Mouse (Mus musculus): Measurements from ENCODE around the gene Col16a1. TPM values are rescaled to one million over a fixed set of nuclear protein-coding genes. Genes with fewer than 3 reads are reported as not detected.

Col16a1 gene
- total and polyA plus RNA-seq, 3 experiments, result 0.25 to 0.50 TPM; not detected in 1

DNA sequence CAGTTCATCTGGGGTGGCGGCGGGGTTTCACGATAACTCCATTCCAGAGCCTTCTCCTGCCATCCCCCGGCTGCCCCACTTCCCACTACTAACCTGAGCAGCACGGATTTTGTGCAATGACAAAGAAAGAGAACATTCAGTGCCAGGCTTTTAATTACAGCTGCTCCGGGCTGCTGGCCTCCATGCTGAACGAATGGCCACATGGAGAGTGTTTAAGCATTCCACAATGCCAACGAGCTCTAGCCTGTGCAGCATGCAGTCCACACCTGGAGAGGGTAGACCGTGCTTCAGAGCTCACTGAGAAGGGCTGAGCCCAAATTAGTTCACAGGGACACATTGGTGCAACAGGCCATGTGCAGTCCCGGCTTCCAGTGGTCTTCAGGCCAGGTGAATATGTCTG is 82.4 kb downstream of the Col16a1 start:
- Histone ChIP-seq H3K4me1 (ENCODE audit: control insufficient read depth in 1 of 2, insufficient read depth in 2 of 2, low read length in 2 of 2) (peaks cover 0 to 13% of the 10 kb centered on the region in 2 experiments; a peak in 2 of 4 replicates), H3K9ac (ENCODE audit: control insufficient read depth, low read depth, low read length, poor library complexity, severe bottlenecking) (no peak overlapping the region), H3K79me2 (ENCODE audit: control insufficient read depth, insufficient read depth, low read length, poor library complexity) (no peaks in the 10 kb centered on the region)

GRCm38 (mm10) chr4:130130641-130131350 is 83.2 kb downstream of the Col16a1 start:
- H3K27me3 ChIP-seq (ENCODE audit: control insufficient read depth in 1 of 2, insufficient read depth in 2 of 2, low read length in 2 of 2), result no peaks in the 10 kb centered on the region
- TF ChIP-seq USF2 (IDR thresholded peaks at IDR 0.05; ENCODE audit: borderline replicate concordance in 1 of 2, insufficient read depth in 1 of 2, low read depth in 1 of 2, low read length in 2 of 2) (no peak), MYC (IDR thresholded peaks at IDR 0.05; ENCODE audit: low read depth, low read length) (no peak), POLR2A (IDR thresholded peaks at IDR 0.05; ENCODE audit: control insufficient read depth in 1 of 2, insufficient read depth in 1 of 2, low read depth in 1 of 2, low read length in 2 of 2, poor library complexity in 1 of 2) (no peak), ZNF384 (IDR thresholded peaks at IDR 0.05; ENCODE audit: low read depth, low read length) (no peak), BHLHE40 (IDR thresholded peaks at IDR 0.05; ENCODE audit: borderline replicate concordance, low read depth, low read length) (no peak), E2F4 (IDR thresholded peaks at IDR 0.05; ENCODE audit: borderline replicate concordance, low read depth, low read length) (no peak), TAL1 (IDR thresholded peaks at IDR 0.05; ENCODE audit: low read length) (no peak), TCF12 (IDR thresholded peaks at IDR 0.05; ENCODE audit: low read depth, low read length) (no peak), ETS1 (IDR thresholded peaks at IDR 0.05; ENCODE audit: low read depth, low read length) (no peak), ZMIZ1 (IDR thresholded peaks at IDR 0.05; ENCODE audit: low read depth, low read length) (no peak), GABPA (IDR thresholded peaks at IDR 0.05; ENCODE audit: low read depth, low read length) (no peak), RAD21 (IDR thresholded peaks at IDR 0.05; ENCODE audit: low read depth, low read length) (no peak), ELF1 (IDR thresholded peaks at IDR 0.05; ENCODE audit: low read depth, low read length) (no peak), ZC3H11A (IDR thresholded peaks at IDR 0.05; ENCODE audit: low read depth, low read length) (no peak), POLR2AphosphoS2 (IDR thresholded peaks at IDR 0.05; ENCODE audit: low read length) (no peak), SMC3 (IDR thresholded peaks at IDR 0.05; ENCODE audit: low read depth, low read length) (no peak), JUND (IDR thresholded peaks at IDR 0.05; ENCODE audit: low read depth, low read length) (no peak), ZKSCAN1 (IDR thresholded peaks at IDR 0.05; ENCODE audit: low read depth, low read length) (no peak), MAFK (IDR thresholded peaks at IDR 0.05; ENCODE audit: borderline replicate concordance, low read depth, low read length) (no peak)
- H3K36me3 ChIP-seq (ENCODE audit: control insufficient read depth in 1 of 2, insufficient read depth in 2 of 2, low read length in 2 of 2), result 0 out of 4 replicates have a peak, but pooled peaks cover 0 to 2% of the 10 kb centered on the region in 2 experiments
- no peak overlapping the region for H3K4me3 ChIP-seq (ENCODE audit: control insufficient read depth in 1 of 2, insufficient read depth in 1 of 2, low read depth in 2 of 2, low read length in 2 of 2)
- DNase-seq (ENCODE audit: low read depth, low spot score), result no peak
- H3K9ac ChIP-seq (ENCODE audit: control insufficient read depth, low read depth, low read length, poor library complexity, severe bottlenecking), result no peak overlapping the region
- H3K9me3 ChIP-seq (replicated peaks; ENCODE audit: insufficient read depth, low read length), result no peaks in the 10 kb centered on the region
- no peak overlapping the region for H3K27ac ChIP-seq (ENCODE audit: control insufficient read depth, low read depth, low read length)
- H3K4me1 ChIP-seq (ENCODE audit: control insufficient read depth in 1 of 2, insufficient read depth in 2 of 2, low read length in 2 of 2), result peaks cover 0 to 13% of the 10 kb centered on the region in 2 experiments; a peak in 2 of 4 replicates
- no peaks in the 10 kb centered on the region for H3K79me2 ChIP-seq (ENCODE audit: control insufficient read depth, insufficient read depth, low read length, poor library complexity)

More for the DNA sequence above, 82.4 kb downstream of the Col16a1 start:
- Histone ChIP-seq H3K36me3 (ENCODE audit: control insufficient read depth in 1 of 2, insufficient read depth in 2 of 2, low read length in 2 of 2) (0 out of 4 replicates have a peak, but pooled peaks cover 0 to 2% of the 10 kb centered on the region in 2 experiments), H3K9me3 (replicated peaks; ENCODE audit: insufficient read depth, low read length) (no peaks in the 10 kb centered on the region), H3K27me3 (ENCODE audit: control insufficient read depth in 1 of 2, insufficient read depth in 2 of 2, low read length in 2 of 2) (no peaks in the 10 kb centered on the region), H3K27ac (ENCODE audit: control insufficient read depth, low read depth, low read length) (no peak overlapping the region), H3K4me3 (ENCODE audit: control insufficient read depth in 1 of 2, insufficient read depth in 1 of 2, low read depth in 2 of 2, low read length in 2 of 2) (no peak overlapping the region)
- TF ChIP-seq HCFC1 (IDR thresholded peaks at IDR 0.05; ENCODE audit: low read depth, low read length), result no peak
- no peak for TF ChIP-seq MAX (IDR thresholded peaks at IDR 0.05; ENCODE audit: low read length)
- TF ChIP-seq E2F4 (IDR thresholded peaks at IDR 0.05; ENCODE audit: borderline replicate concordance, low read depth, low read length), result no peak
- TF ChIP-seq CHD2 (IDR thresholded peaks at IDR 0.05; ENCODE audit: low read length), result no peak
- TF ChIP-seq SIN3A (IDR thresholded peaks at IDR 0.05; ENCODE audit: low read length), result no peak
- no peak for TF ChIP-seq MYC (IDR thresholded peaks at IDR 0.05; ENCODE audit: low read depth, low read length)
- no peak for TF ChIP-seq ELF1 (IDR thresholded peaks at IDR 0.05; ENCODE audit: low read depth, low read length)
- TF ChIP-seq SMC3 (IDR thresholded peaks at IDR 0.05; ENCODE audit: low read depth, low read length), result no peak
- no peak for DNase-seq (ENCODE audit: low read depth, low spot score)
